Mouse (Mus musculus) stomach, embryonic 15.5 days (tissue): ENCODE results near the gene Epha2. TPM values are rescaled to one million over a fixed set of nuclear protein-coding genes. Genes with fewer than 3 reads are reported as not detected.

ENCODE experiments used
- ATAC-seq: fragments of 200-750 bp; cut with Nextera tagmentation; 2 replicates; pipeline ENCODE4 v1.8.0; 2017; ENCODE audit warnings: low read depth, moderate number of reproducible peaks, moderate TSS enrichment; ENCODE audit not compliant: insufficient read depth, low FRiP score
- H3K27ac ChIP-seq: fragments of 300-500 bp; sonication (generic); 2 replicates; pipeline ENCODE4 v1.5.1; 2015; ENCODE audit warnings: mild to moderate bottlenecking, inconsistent platforms
- H3K27me3 ChIP-seq: fragments of 300-500 bp; sonication (generic); replicated peaks from 2 replicates; pipeline ENCODE4 v1.6.1; 2015; ENCODE audit warnings: inconsistent platforms
- H3K36me3 ChIP-seq: fragments of 300-500 bp; sonication (generic); 2 replicates; pipeline ENCODE4 v1.6.1; 2015; ENCODE audit warnings: inconsistent platforms
- H3K4me1 ChIP-seq: fragments of 300-500 bp; sonication (generic); 2 replicates; pipeline ENCODE4 v1.6.1; 2015; ENCODE audit warnings: inconsistent platforms
- H3K4me2 ChIP-seq: fragments of 300-500 bp; sonication (generic); 2 replicates; pipeline ENCODE4 v1.6.1; 2015; ENCODE audit warnings: mild to moderate bottlenecking, inconsistent platforms
- H3K4me3 ChIP-seq: fragments of 300-500 bp; sonication (generic); replicated peaks from 2 replicates; pipeline ENCODE4 v1.5.1; 2015; ENCODE audit warnings: inconsistent platforms
- H3K9ac ChIP-seq: fragments of 300-500 bp; sonication (generic); 2 replicates; pipeline ENCODE4 v1.6.1; 2015; ENCODE audit warnings: inconsistent platforms
- H3K9me3 ChIP-seq: fragments of 300-500 bp; sonication (generic); 2 replicates; pipeline ENCODE4 v1.6.1; 2016; ENCODE audit warnings: inconsistent platforms
- WGBS: fragments of 180-500 bp; shearing (Covaris S2); methylation state at CpG from one replicate; pipeline ENCODE4 v1.1.7; 2015; 5-methylcytosine and 5-hydroxymethylcytosine counted together
- polyA plus RNA-seq: library from polyadenylated mRNA; unstranded; fragments of >200 nt; fragmentation: Nextera tagmentation; extraction: Ambion mirVana; gene quantifications from 2 replicates; pipeline ENCODE4 v1.2.1, GENCODE M21; 2015

Gene Epha2
- polyA plus RNA-seq, 1 experiment from 2014 or later, result 7.3 TPM

DNA sequence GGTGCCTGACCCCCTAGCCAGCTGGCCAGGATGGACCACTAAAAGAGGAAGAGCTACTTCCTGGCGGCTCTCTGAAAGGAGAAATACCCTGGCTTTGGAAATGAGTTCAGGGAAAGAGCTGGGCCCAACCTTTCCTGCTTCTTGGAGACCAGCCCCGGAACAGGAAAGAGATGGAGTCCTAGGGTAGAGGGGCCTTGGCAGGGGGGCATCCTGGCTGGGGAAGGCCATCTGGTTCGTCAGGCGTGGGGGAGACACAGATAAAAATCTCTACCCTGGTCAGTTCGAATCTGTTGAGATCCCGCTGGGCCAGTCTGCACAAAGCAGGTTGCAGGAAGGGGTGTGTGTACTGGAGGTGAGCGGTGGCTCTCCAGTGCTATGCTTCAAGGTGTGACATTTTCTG is 15.0 kb downstream of the Epha2 start:
- H3K4me3 ChIP-seq, result no peak overlapping the region
- no peak overlapping the region for H3K4me2 ChIP-seq
- no peaks in the 10 kb centered on the region for H3K9me3 ChIP-seq
- 52% methylated on average over 7 of the region's 7 CpGs for WGBS
- no peak overlapping the region for H3K9ac ChIP-seq
- peaks cover 29% of the 10 kb centered on the region for H3K4me1 ChIP-seq
- 0 out of 2 replicates have a peak, but pooled peaks cover 4% of the 10 kb centered on the region for H3K36me3 ChIP-seq
- H3K27ac ChIP-seq, result no peak overlapping the region
- no peak for ATAC-seq
- H3K27me3 ChIP-seq, result no peaks in the 10 kb centered on the region

DNA sequence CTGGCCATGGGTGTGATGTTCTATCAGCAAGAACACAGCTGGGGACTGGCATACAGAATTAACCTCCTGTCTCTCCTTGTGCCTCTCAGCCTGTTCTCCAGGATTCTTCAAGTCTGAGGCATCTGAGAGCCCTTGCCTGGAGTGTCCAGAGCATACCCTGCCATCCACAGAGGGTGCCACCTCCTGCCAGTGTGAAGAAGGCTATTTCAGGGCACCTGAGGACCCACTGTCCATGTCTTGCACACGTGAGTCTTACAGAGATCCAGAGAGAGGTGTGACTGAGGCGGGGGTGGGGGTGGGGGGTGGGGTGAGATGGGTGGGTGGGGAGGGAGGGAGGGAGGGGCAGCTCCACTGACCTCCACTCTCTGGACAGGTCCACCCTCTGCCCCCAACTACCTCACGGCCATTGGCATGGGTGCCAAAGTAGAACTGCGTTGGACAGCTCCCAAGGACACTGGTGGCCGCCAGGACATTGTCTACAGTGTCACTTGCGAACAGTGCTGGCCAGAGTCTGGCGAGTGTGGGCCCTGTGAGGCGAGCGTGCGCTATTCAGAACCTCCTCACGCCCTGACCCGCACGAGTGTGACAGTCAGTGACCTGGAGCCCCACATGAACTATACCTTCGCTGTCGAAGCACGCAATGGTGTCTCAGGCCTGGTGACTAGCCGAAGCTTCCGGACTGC is 15.6 kb downstream of the Epha2 start:
- H3K27ac ChIP-seq, result no peak overlapping the region
- ATAC-seq, result no peak
- H3K4me3 ChIP-seq, result no peak overlapping the region

GRCm38 (mm10) chr4:141317914-141318313 is 16.9 kb downstream of the Epha2 start:
- H3K36me3 ChIP-seq, result peaks cover 12% of the 10 kb centered on the region; the same call in 1 of the 2 replicates
- no peak overlapping the region for H3K9ac ChIP-seq
- 84% methylated on average over 7 of the region's 7 CpGs for WGBS
- H3K9me3 ChIP-seq, result no peaks in the 10 kb centered on the region
- no peak overlapping the region for H3K4me3 ChIP-seq
- no peaks in the 10 kb centered on the region for H3K27me3 ChIP-seq
- no peak for ATAC-seq
- peaks cover 10% of the 10 kb centered on the region for H3K4me1 ChIP-seq
- H3K27ac ChIP-seq, result no peak overlapping the region
- H3K4me2 ChIP-seq, result no peak overlapping the region

More for the DNA sequence above, 15.6 kb downstream of the Epha2 start:
- Histone ChIP-seq H3K27me3 (no peaks in the 10 kb centered on the region), H3K4me1 (peaks cover 23% of the 10 kb centered on the region), H3K4me2 (no peak overlapping the region), H3K9ac (no peak overlapping the region), H3K9me3 (no peaks in the 10 kb centered on the region), H3K36me3 (peaks cover 5% of the 10 kb centered on the region; the same call in 1 of the 2 replicates)
- WGBS, result 88% methylated on average over 18 of the region's 18 CpGs

- Histone ChIP-seq H3K27ac (no peak overlapping the region), H3K4me3 (no peak overlapping the region), H3K36me3 (peaks cover 16% of the 10 kb centered on the region; the same call in 1 of the 2 replicates), H3K4me2 (no peak overlapping the region), H3K4me1 (no peaks in the 10 kb centered on the region), H3K9ac (no peak overlapping the region), H3K27me3 (no peaks in the 10 kb centered on the region), H3K9me3 (no peaks in the 10 kb centered on the region)
- 73% methylated on average over 11 of the region's 11 CpGs for WGBS
- no peak for ATAC-seq
These were observed 21.5 kb downstream of the Epha2 start for GRCm38 (mm10) chr4:141322526-141322925.

DNA sequence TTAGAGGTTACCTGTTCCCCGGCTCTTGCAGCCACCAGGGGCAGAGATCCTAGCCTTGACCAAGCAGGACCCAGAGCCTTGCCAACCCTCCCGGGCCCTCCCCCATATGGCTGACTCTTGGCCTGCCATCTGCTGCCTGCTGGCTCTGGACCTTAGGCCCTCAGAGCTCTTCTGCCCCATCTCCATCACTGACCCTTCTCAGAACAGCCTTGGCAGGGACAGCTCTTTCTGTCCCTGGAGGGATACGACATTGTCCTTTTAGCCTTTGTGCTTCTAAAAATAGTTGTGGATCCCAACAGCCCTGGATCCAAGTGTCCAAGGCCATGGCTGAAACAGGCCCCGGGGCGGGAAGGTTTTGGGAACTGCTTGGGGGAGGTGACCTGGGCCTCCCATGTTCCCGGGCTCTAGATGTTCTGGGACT is 23.7 kb downstream of the Epha2 start:
- H3K27ac ChIP-seq, result no peak overlapping the region
- peaks cover 12% of the 10 kb centered on the region; the same call in 1 of the 2 replicates for H3K36me3 ChIP-seq
- no peak for ATAC-seq
- no peaks in the 10 kb centered on the region for H3K9me3 ChIP-seq
- H3K9ac ChIP-seq, result no peak overlapping the region
- H3K4me3 ChIP-seq, result no peak overlapping the region
- H3K4me2 ChIP-seq, result no peak overlapping the region
- no peaks in the 10 kb centered on the region for H3K4me1 ChIP-seq
- no peaks in the 10 kb centered on the region for H3K27me3 ChIP-seq
- 84% methylated on average over 6 of the region's 6 CpGs for WGBS

DNA sequence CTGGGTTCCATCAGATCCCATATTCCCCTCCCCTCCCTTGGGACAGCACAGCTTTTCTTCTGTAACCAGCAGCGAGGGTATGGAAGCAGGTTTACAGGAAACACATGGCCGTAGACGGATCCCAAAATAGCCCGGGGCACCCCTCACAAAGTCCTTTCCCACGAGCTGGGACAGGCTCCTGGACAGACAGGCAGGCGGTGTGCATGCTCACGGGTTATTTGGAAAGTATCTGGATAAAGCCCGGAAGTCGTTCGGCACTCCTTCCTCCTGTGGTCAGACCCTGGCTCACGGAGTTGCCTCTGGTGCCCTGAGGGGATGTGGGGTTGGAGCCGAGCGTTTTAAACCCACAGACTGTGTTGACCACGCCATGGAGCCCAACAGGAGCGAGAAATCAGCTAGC is 24.6 kb downstream of the Epha2 start:
- no peak overlapping the region for H3K9ac ChIP-seq
- H3K4me2 ChIP-seq, result no peak overlapping the region
- peaks cover 12% of the 10 kb centered on the region; the same call in 1 of the 2 replicates for H3K36me3 ChIP-seq
- no peak overlapping the region for H3K4me3 ChIP-seq
- H3K4me1 ChIP-seq, result no peaks in the 10 kb centered on the region
- 0 out of 2 replicates have a peak overlapping the region, but pooled peaks have one; percentile 16 for H3K27ac ChIP-seq
- H3K27me3 ChIP-seq, result no peaks in the 10 kb centered on the region
- WGBS, result 43% methylated on average over 15 of the region's 15 CpGs
- ATAC-seq, result 0 out of 2 replicates have a peak, but pooled peaks have one; percentile 13
- no peaks in the 10 kb centered on the region for H3K9me3 ChIP-seq

DNA sequence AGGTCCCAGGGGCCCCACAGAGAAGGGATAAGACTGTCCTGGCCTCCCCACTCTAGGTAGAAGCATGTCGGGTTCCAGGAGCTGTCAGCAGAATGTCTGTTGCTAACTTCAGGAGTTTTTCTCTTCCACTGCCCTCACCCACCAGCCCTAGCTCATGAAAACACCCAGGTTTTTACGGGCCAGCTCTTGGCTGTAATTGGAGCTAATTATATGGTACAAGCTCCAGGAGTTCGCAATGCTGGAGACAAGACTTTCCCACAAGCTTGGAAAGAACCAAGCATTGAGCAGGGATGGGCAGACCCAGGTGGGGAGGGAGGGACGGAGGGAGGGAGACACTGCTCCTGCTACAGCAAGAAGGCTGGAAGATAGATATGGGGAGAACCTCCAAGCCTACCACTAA is 26.0 kb downstream of the Epha2 start:
- Histone ChIP-seq H3K27me3 (no peaks in the 10 kb centered on the region), H3K4me1 (no peaks in the 10 kb centered on the region), H3K4me2 (no peak overlapping the region), H3K36me3 (peaks cover 6% of the 10 kb centered on the region; the same call in 1 of the 2 replicates), H3K9ac (no peak overlapping the region), H3K27ac (no peak overlapping the region), H3K9me3 (no peaks in the 10 kb centered on the region), H3K4me3 (no peak overlapping the region)
- 77% methylated on average over 4 of the region's 4 CpGs for WGBS
- no peak for ATAC-seq

DNA sequence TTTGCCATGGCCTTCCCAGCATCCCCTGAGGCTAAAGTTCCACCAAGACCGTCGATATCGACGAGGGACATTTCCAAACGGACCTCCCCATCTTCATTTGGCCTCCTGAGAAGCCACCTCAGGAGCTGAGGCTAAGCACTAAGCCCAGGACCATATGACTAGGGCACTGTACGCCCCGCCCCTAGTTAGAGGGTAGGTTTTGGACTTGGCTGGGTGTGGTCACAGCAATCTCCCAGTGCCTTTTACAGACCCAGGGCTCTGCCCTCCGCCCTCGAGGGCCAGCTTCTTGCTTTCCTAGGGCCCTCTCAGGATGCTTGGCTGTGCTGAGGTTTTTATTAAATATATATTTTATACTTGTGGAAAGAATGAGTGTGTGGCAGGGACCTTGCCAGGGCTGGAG is 27.7 kb downstream of the Epha2 start:
- H3K36me3 ChIP-seq, result peaks cover 4% of the 10 kb centered on the region; the same call in 1 of the 2 replicates
- no peak overlapping the region for H3K27ac ChIP-seq
- no peak overlapping the region for H3K4me2 ChIP-seq
- no peaks in the 10 kb centered on the region for H3K9me3 ChIP-seq
- no peak overlapping the region for H3K4me3 ChIP-seq
- no peak overlapping the region for H3K9ac ChIP-seq
- no peaks in the 10 kb centered on the region for H3K27me3 ChIP-seq
- WGBS, result 78% methylated on average over 9 of the region's 9 CpGs
- 0 out of 2 replicates have a peak, but pooled peaks cover 3% of the 10 kb centered on the region for H3K4me1 ChIP-seq
- ATAC-seq, result no peak

GRCm38 (mm10) chr4:141329968-141330367 is 28.9 kb downstream of the Epha2 start:
- no peaks in the 10 kb centered on the region for H3K36me3 ChIP-seq
- no peak overlapping the region for H3K27ac ChIP-seq
- WGBS, result 62% methylated on average over 12 of the region's 12 CpGs

DNA sequence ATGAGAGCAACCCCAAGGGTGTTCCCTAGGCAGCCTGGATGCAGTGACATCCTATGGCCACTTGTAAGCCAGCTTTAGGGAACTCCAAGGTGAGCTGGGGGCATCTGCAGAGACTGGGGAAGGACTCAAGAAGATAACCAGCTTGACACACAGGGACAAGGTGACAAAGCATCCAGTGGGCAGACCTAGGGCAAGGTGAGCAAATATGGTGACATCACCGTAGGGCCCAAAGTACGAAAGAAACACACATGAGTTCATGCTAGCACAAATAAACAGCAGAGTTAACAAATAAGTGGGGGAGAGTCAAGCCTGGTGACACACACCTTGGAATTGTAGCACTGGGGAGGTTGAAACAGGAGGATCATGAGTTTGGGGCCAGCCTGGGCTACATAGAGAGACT is 30.4 kb downstream of the Epha2 start:
- Histone ChIP-seq H3K27ac (no peak overlapping the region), H3K4me1 (peaks cover 17% of the 10 kb centered on the region; the same call in 1 of the 2 replicates), H3K27me3 (no peaks in the 10 kb centered on the region), H3K9me3 (no peaks in the 10 kb centered on the region), H3K36me3 (no peaks in the 10 kb centered on the region), H3K9ac (no peak overlapping the region), H3K4me2 (no peak overlapping the region), H3K4me3 (no peak overlapping the region)
- 88% methylated on average over 2 of the region's 2 CpGs for WGBS
- no peak for ATAC-seq

More at GRCm38 (mm10) chr4:141329968-141330367, 28.9 kb downstream of the Epha2 start:
- Histone ChIP-seq H3K27me3 (no peaks in the 10 kb centered on the region), H3K9ac (no peak overlapping the region), H3K4me1 (peaks cover 7% of the 10 kb centered on the region; the same call in 1 of the 2 replicates), H3K9me3 (no peaks in the 10 kb centered on the region), H3K4me2 (no peak overlapping the region), H3K4me3 (no peak overlapping the region)
- no peak for ATAC-seq

DNA sequence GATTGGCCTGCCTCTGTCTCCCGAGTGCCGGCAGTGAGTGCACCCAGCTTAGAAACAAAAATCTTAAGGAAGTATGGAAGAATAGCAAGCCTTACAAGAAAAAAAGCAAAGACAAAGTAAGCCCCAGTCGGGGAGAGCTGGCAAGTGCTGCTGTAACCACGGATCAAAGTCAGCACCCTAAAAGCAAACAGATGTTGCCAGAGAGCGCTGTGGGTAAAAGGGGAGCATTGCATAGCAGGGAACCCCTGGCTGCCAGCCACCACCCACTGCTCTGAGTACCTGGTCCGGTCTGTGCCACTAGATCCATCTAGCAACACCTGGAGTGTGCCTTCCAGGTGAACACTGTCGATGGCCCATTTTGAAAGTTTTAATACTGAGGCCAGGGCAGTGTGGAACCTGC is 31.2 kb downstream of the Epha2 start:
- WGBS, result 72% methylated on average over 7 of the region's 7 CpGs
- Histone ChIP-seq H3K27ac (no peak overlapping the region), H3K9me3 (no peaks in the 10 kb centered on the region), H3K4me3 (no peak overlapping the region), H3K36me3 (no peaks in the 10 kb centered on the region), H3K4me2 (no peak overlapping the region), H3K27me3 (no peaks in the 10 kb centered on the region), H3K9ac (no peak overlapping the region), H3K4me1 (peaks cover 17% of the 10 kb centered on the region; the same call in 1 of the 2 replicates)
- ATAC-seq, result no peak

- peaks cover 37% of the 10 kb centered on the region for H3K4me1 ChIP-seq
- no peak overlapping the region for H3K9ac ChIP-seq
- no peak overlapping the region for H3K4me2 ChIP-seq
- no peaks in the 10 kb centered on the region for H3K36me3 ChIP-seq
- WGBS, result 62% methylated on average over 5 of the region's 5 CpGs
- no peaks in the 10 kb centered on the region for H3K27me3 ChIP-seq
- no peaks in the 10 kb centered on the region for H3K9me3 ChIP-seq
- ATAC-seq, result no peak
- peak overlapping the region; percentile 11 for H3K27ac ChIP-seq
- H3K4me3 ChIP-seq, result no peak overlapping the region
These were observed 33.7 kb downstream of the Epha2 start for GRCm38 (mm10) chr4:141334695-141335094.
